ENCODE assay signal across 9 mouse cellular contexts in genomic region chr6:120578471-120578870, GRCm38 (mm10). TPM values are rescaled to one million over a fixed set of nuclear protein-coding genes. Genes with fewer than 3 reads are reported as not detected.
DNase-seq lines count a peak whose midpoint lies in the region; ATAC-seq and TF ChIP-seq lines count a peak whose summit lies in the region.
"Had no signal": no experiment of that assay in that cellular context is flagged by ENCODE, and none has a peak within 500 bp of the region (broad histone marks: within the 10 kb centered on the region; RNA-seq: fewer than 3 reads in every experiment).

No protein-coding gene starts in this region.

- H3K27ac ChIP-seq in heart, embryonic 13.5 days (replicated peaks): no peak overlapping the region
- no peak overlapping the region for H3K27ac ChIP-seq in midbrain, embryonic 16.5 days (ENCODE audit: low read length)
- H3K27ac ChIP-seq in midbrain, postnatal 0 days (ENCODE audit: low read depth, low read length): no peak overlapping the region
- peak overlapping the region; percentile 81 for H3K27ac ChIP-seq in hindbrain, embryonic 13.5 days
- peak overlapping the region; percentile 51; the same call in 1 of the 2 replicates for H3K27ac ChIP-seq in neural tube, embryonic 15.5 days (replicated peaks)
- H3K27ac ChIP-seq in intestine, postnatal 0 days (ENCODE audit: low read depth, low read length): no peak overlapping the region

- intact Hi-C loops in heart, postnatal 14 days (cut with DNase I): no loop called here

- H3K9me3 ChIP-seq in heart, embryonic 13.5 days: no peaks in the 10 kb centered on the region
- no peaks in the 10 kb centered on the region for H3K9me3 ChIP-seq in midbrain, embryonic 16.5 days (replicated peaks; ENCODE audit: control insufficient read depth, low read length, poor library complexity, severe bottlenecking)
- no peaks in the 10 kb centered on the region for H3K9me3 ChIP-seq in midbrain, postnatal 0 days (ENCODE audit: low read length)
- no peaks in the 10 kb centered on the region for H3K9me3 ChIP-seq in hindbrain, embryonic 13.5 days
- H3K9me3 ChIP-seq in neural tube, embryonic 15.5 days (replicated peaks): no peaks in the 10 kb centered on the region
- no peaks in the 10 kb centered on the region for H3K9me3 ChIP-seq in intestine, postnatal 0 days (ENCODE audit: control insufficient read depth)

- WGBS in heart, embryonic 13.5 days: 51% methylated on average over 5 of the region's 5 CpGs
- 56% methylated on average over 5 of the region's 5 CpGs for WGBS in midbrain, embryonic 16.5 days
- WGBS in midbrain, postnatal 0 days: 52% methylated on average over 5 of the region's 5 CpGs
- 53% methylated on average over 5 of the region's 5 CpGs for WGBS in hindbrain, embryonic 13.5 days
- 56% methylated on average over 5 of the region's 5 CpGs for WGBS in neural tube, embryonic 15.5 days
- WGBS in intestine, postnatal 0 days: 65% methylated on average over 5 of the region's 5 CpGs

- H3K27me3 ChIP-seq in heart, embryonic 13.5 days (replicated peaks): peaks cover 12% of the 10 kb centered on the region
- H3K27me3 ChIP-seq in midbrain, embryonic 16.5 days (ENCODE audit: control insufficient read depth, insufficient read depth, low read depth, low read length): no peaks in the 10 kb centered on the region
- H3K27me3 ChIP-seq in midbrain, postnatal 0 days (ENCODE audit: insufficient read depth, low read length): no peaks in the 10 kb centered on the region
- H3K27me3 ChIP-seq in hindbrain, embryonic 13.5 days: 0 out of 2 replicates have a peak, but pooled peaks cover 3% of the 10 kb centered on the region
- no peaks in the 10 kb centered on the region for H3K27me3 ChIP-seq in neural tube, embryonic 15.5 days (replicated peaks)
- H3K27me3 ChIP-seq in intestine, postnatal 0 days (replicated peaks; ENCODE audit: control insufficient read depth, insufficient read depth, low read length): peaks cover 3% of the 10 kb centered on the region; the same call in 1 of the 2 replicates

- no peak for TF ChIP-seq CTCF in midbrain, postnatal 0 days (IDR thresholded peaks at IDR 0.05)
- no peak for TF ChIP-seq CTCF in intestine, postnatal 0 days (IDR thresholded peaks at IDR 0.05; ENCODE audit: low read depth)

- H3K4me1 ChIP-seq in heart, embryonic 13.5 days: peaks cover 19% of the 10 kb centered on the region
- peaks cover 17% of the 10 kb centered on the region for H3K4me1 ChIP-seq in midbrain, embryonic 16.5 days (ENCODE audit: control insufficient read depth, insufficient read depth, low read length)
- H3K4me1 ChIP-seq in midbrain, postnatal 0 days (ENCODE audit: insufficient read depth, low read length): peaks cover 14% of the 10 kb centered on the region
- H3K4me1 ChIP-seq in hindbrain, embryonic 13.5 days (replicated peaks): peaks cover 30% of the 10 kb centered on the region
- H3K4me1 ChIP-seq in neural tube, embryonic 15.5 days: peaks cover 28% of the 10 kb centered on the region
- 0 out of 2 replicates have a peak, but pooled peaks cover 4% of the 10 kb centered on the region for H3K4me1 ChIP-seq in intestine, postnatal 0 days (replicated peaks; ENCODE audit: control insufficient read depth, insufficient read depth, low read length)

- no peaks in the 10 kb centered on the region for H3K36me3 ChIP-seq in heart, embryonic 13.5 days
- no peaks in the 10 kb centered on the region for H3K36me3 ChIP-seq in midbrain, embryonic 16.5 days (ENCODE audit: control insufficient read depth, insufficient read depth, low read length)
- no peaks in the 10 kb centered on the region for H3K36me3 ChIP-seq in midbrain, postnatal 0 days (ENCODE audit: insufficient read depth, low read length)
- no peaks in the 10 kb centered on the region for H3K36me3 ChIP-seq in hindbrain, embryonic 13.5 days
- no peaks in the 10 kb centered on the region for H3K36me3 ChIP-seq in neural tube, embryonic 15.5 days
- no peaks in the 10 kb centered on the region for H3K36me3 ChIP-seq in intestine, postnatal 0 days (ENCODE audit: control insufficient read depth, insufficient read depth)

- ATAC-seq in heart, embryonic 13.5 days (ENCODE audit: extremely low read depth, insufficient number of reproducible peaks, low FRiP score, low TSS enrichment): no peak
- no peak for ATAC-seq in midbrain, embryonic 16.5 days
- no peak for ATAC-seq in midbrain, postnatal 0 days (ENCODE audit: low FRiP score)
- no peak for ATAC-seq in hindbrain, embryonic 13.5 days (ENCODE audit: low FRiP score)
- no peak for ATAC-seq in neural tube, embryonic 15.5 days (ENCODE audit: low FRiP score)
- no peak for ATAC-seq in intestine, postnatal 0 days

- no peak overlapping the region; the same call in 1 of the 2 replicates for H3K4me3 ChIP-seq in heart, embryonic 13.5 days
- no peak overlapping the region for H3K4me3 ChIP-seq in midbrain, embryonic 16.5 days (ENCODE audit: low read depth, low read length)
- no peak overlapping the region for H3K4me3 ChIP-seq in midbrain, postnatal 0 days (ENCODE audit: low read depth, low read length)
- no peak overlapping the region for H3K4me3 ChIP-seq in hindbrain, embryonic 13.5 days
- no peak overlapping the region for H3K4me3 ChIP-seq in neural tube, embryonic 15.5 days (replicated peaks)
- no peak overlapping the region for H3K4me3 ChIP-seq in intestine, postnatal 0 days (ENCODE audit: low read depth, low read length)

- peak overlapping the region; percentile 99; the same call in 1 of the 2 replicates for H3K4me2 ChIP-seq in heart, embryonic 13.5 days
- no peak overlapping the region; the same call in 1 of the 2 replicates for H3K4me2 ChIP-seq in midbrain, embryonic 16.5 days (ENCODE audit: low read length)
- no peak overlapping the region for H3K4me2 ChIP-seq in midbrain, postnatal 0 days (ENCODE audit: low read depth, low read length, poor library complexity, severe bottlenecking)
- peak overlapping the region; percentile 74 for H3K4me2 ChIP-seq in hindbrain, embryonic 13.5 days
- peak overlapping the region; percentile 79; the same call in 1 of the 2 replicates for H3K4me2 ChIP-seq in neural tube, embryonic 15.5 days
- no peak overlapping the region for H3K4me2 ChIP-seq in intestine, postnatal 0 days (replicated peaks; ENCODE audit: low read depth)

- DNase-seq in heart, postnatal 14 days: no peak
- DNase-seq in midbrain, postnatal 0 days (ENCODE audit: low spot score): no peak
- DNase-seq in gastrocnemius, adult 8-10 months (ENCODE audit: low spot score in 2 of 2): no peak
- DNase-seq: lung, adult 18-20 months had no signal

- H3K9ac ChIP-seq in heart, embryonic 13.5 days: no peak overlapping the region
- peak overlapping the region; percentile 66; the same call in 1 of the 2 replicates for H3K9ac ChIP-seq in midbrain, embryonic 16.5 days (ENCODE audit: low read depth, low read length)
- no peak overlapping the region for H3K9ac ChIP-seq in midbrain, postnatal 0 days (replicated peaks; ENCODE audit: low read length, poor library complexity, severe bottlenecking)
- H3K9ac ChIP-seq in hindbrain, embryonic 13.5 days: peak overlapping the region; percentile 68; the same call in 1 of the 2 replicates
- no peak overlapping the region for H3K9ac ChIP-seq in neural tube, embryonic 15.5 days (replicated peaks)
- H3K9ac ChIP-seq in intestine, postnatal 0 days (ENCODE audit: low read depth, low read length): no peak overlapping the region

RNA-seq across cellular contexts. Expression of gene Hdhd5, which starts 47.4 kb away (rescaled TPM):
- polyA plus RNA-seq in heart, embryonic 13.5 days (2015; fragmentation: Nextera tagmentation; extraction: Ambion mirVana): 13.3 and 14.1 TPM in 2 replicates
- total RNA-seq in heart, postnatal 14 days (2021): 10 to 100 TPM; 20.1 to 21.7 TPM
- 14.6 and 15.0 TPM in 2 replicates for polyA plus RNA-seq in midbrain, embryonic 16.5 days (2015; fragmentation: Nextera tagmentation; extraction: Ambion mirVana)
- total RNA-seq in midbrain, postnatal 0 days (2014; rRNA removed): 35.2 and 39.3 TPM in 2 replicates
- 14.0 and 16.6 TPM in 2 replicates for polyA plus RNA-seq in midbrain, postnatal 0 days (2015; fragmentation: Nextera tagmentation; extraction: Ambion mirVana)
- polyA plus RNA-seq in hindbrain, embryonic 13.5 days (2015; fragmentation: Nextera tagmentation; extraction: Ambion mirVana): 13.2 and 15.1 TPM in 2 replicates
- polyA plus RNA-seq in neural tube, embryonic 15.5 days (2015; fragmentation: Nextera tagmentation; extraction: Ambion mirVana): 16.8 and 18.8 TPM in 2 replicates
- polyA plus RNA-seq in intestine, postnatal 0 days (2015; fragmentation: Nextera tagmentation; extraction: Ambion mirVana): 5.9 and 6.1 TPM in 2 replicates
- total RNA-seq in gastrocnemius, adult 8-10 months (2022): 10 to 100 TPM; 21.1 to 23.2 (median 22.1) TPM

Comparison
In these comparisons a context has a peak if more than half of its experiments do, and no peak if none do; other contexts are left out.
1. H3K9ac ChIP-seq: peak in midbrain, embryonic 16.5 days (single experiment) and hindbrain, embryonic 13.5 days (single experiment); none in heart, embryonic 13.5 days (single experiment), midbrain, postnatal 0 days (single experiment), neural tube, embryonic 15.5 days (single experiment) and intestine, postnatal 0 days (single experiment).
2. H3K27ac ChIP-seq: peak in hindbrain, embryonic 13.5 days (single experiment) and neural tube, embryonic 15.5 days (single experiment); none in heart, embryonic 13.5 days (single experiment), midbrain, embryonic 16.5 days (single experiment), midbrain, postnatal 0 days (single experiment) and intestine, postnatal 0 days (single experiment).
3. H3K4me2 ChIP-seq: peak in heart, embryonic 13.5 days (single experiment), hindbrain, embryonic 13.5 days (single experiment) and neural tube, embryonic 15.5 days (single experiment); none in midbrain, embryonic 16.5 days (single experiment), midbrain, postnatal 0 days (single experiment) and intestine, postnatal 0 days (single experiment).